Mouse (Mus musculus) forebrain, postnatal 0 days (tissue): ENCODE measurements around the gene Itpr1. TPM values are rescaled to one million over a fixed set of nuclear protein-coding genes. Genes with fewer than 3 reads are reported as not detected.

Experiments
- ATAC-seq: fragments of 200-750 bp; cut with Nextera tagmentation; 2 replicates; pipeline ENCODE4 v1.8.0; 2017; ENCODE audit warnings: mild to moderate bottlenecking, moderate library complexity
- DNase-seq: peaks from one replicate; pipeline ENCODE4 v3.0.0-alpha.2; 2015
- H3K27ac ChIP-seq: fragments of 300-500 bp; sonication (generic); 2 replicates; pipeline ENCODE4 v1.5.1; 2014; ENCODE audit warnings: low read depth, mild to moderate bottlenecking, antibody characterized with exemption, low read length, moderate library complexity, mixed read lengths
- H3K27me3 ChIP-seq: fragments of 300-500 bp; sonication (generic); 2 replicates; pipeline ENCODE4 v1.6.1; 2014; ENCODE audit warnings: mild to moderate bottlenecking, low read length, mixed read lengths; ENCODE audit not compliant: insufficient read depth
- H3K36me3 ChIP-seq: fragments of 300-500 bp; sonication (generic); 2 replicates; pipeline ENCODE4 v1.6.1; 2014; ENCODE audit warnings: mild to moderate bottlenecking, moderate library complexity; ENCODE audit not compliant: insufficient read depth
- H3K4me1 ChIP-seq: fragments of 300-500 bp; sonication (generic); 2 replicates; pipeline ENCODE4 v1.6.1; 2014; ENCODE audit warnings: antibody characterized with exemption; ENCODE audit not compliant: insufficient read depth
- H3K4me2 ChIP-seq: fragments of 300-500 bp; sonication (generic); 2 replicates; pipeline ENCODE4 v1.6.1; 2014; ENCODE audit warnings: low read depth, mild to moderate bottlenecking, moderate library complexity
- H3K4me3 ChIP-seq: fragments of 300-500 bp; sonication (generic); 2 replicates; pipeline ENCODE4 v1.5.1; 2014; ENCODE audit warnings: low read depth, low read length, mixed read lengths
- H3K9ac ChIP-seq: fragments of 300-500 bp; sonication (generic); 2 replicates; pipeline ENCODE4 v1.6.1; 2014; ENCODE audit warnings: mild to moderate bottlenecking
- H3K9me3 ChIP-seq: fragments of 300-500 bp; sonication (generic); 2 replicates; pipeline ENCODE4 v1.6.1; 2016; ENCODE audit warnings: low read length
- CTCF ChIP-seq: sonication (generic); IDR thresholded peaks from 2 replicates; pipeline ENCODE4 v1.5.1; 2016; ENCODE audit warnings: antibody characterized with exemption, control low read depth, low read depth
- WGBS: fragments of 180-500 bp; shearing (Covaris S2); extraction: QIAGEN DNeasy Blood & Tissue Kit; methylation state at CpG from one replicate; pipeline ENCODE4 v1.1.7; 2014; 5-methylcytosine and 5-hydroxymethylcytosine counted together
- microRNA-seq, 2 experiments: library from miRNA; unstranded; fragments of <30 nt; microRNA quantifications; one replicate each; pipeline ENCODE4; 2016
- polyA plus RNA-seq: library from polyadenylated mRNA; unstranded; fragments of >200 nt; fragmentation: Nextera tagmentation; extraction: Ambion mirVana; gene quantifications from 2 replicates; pipeline ENCODE4 v1.2.1, GENCODE M21; 2015
- total RNA-seq: library from RNA; depleted of rRNA; stranded (reverse); fragments of >200 nt; gene quantifications from 2 replicates; pipeline ENCODE4 v1.2.3, GENCODE M21; 2014; rRNA removed

The Itpr1 gene
- total and polyA plus RNA-seq, 2 experiments from 2014 or later: 5.5 to 39.6 TPM

DNA sequence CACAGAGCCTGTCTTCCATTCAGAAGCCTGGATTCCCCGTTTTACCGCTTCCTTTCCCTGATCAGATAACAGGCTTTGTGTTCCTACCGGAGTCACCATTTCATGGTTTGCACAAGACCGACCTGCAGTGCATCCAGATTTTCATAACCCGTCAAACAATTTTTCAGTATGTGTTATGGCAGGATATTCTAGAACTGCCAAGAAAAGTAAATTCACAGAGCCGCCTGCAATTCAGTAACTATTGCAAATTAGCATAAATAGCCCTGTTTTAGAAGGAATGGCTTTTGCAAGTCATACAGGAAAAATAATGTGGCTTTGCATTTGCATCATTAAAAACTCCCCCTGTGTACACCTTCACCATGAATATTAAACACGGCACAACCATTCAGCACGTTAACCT, 379.3 kb downstream of the Itpr1 start:
- Histone ChIP-seq H3K9ac (no peak overlapping the region), H3K4me2 (no peak overlapping the region), H3K9me3 (no peaks in the 10 kb centered on the region), H3K4me1 (no peaks in the 10 kb centered on the region), H3K4me3 (no peak overlapping the region), H3K27me3 (no peaks in the 10 kb centered on the region), H3K27ac (no peak overlapping the region), H3K36me3 (no peaks in the 10 kb centered on the region)
- DNase-seq (no peak), ATAC-seq (peak; percentile 72)
- TF ChIP-seq CTCF: no peak
- 48% methylated on average over 8 of the region's 8 CpGs for WGBS

DNA sequence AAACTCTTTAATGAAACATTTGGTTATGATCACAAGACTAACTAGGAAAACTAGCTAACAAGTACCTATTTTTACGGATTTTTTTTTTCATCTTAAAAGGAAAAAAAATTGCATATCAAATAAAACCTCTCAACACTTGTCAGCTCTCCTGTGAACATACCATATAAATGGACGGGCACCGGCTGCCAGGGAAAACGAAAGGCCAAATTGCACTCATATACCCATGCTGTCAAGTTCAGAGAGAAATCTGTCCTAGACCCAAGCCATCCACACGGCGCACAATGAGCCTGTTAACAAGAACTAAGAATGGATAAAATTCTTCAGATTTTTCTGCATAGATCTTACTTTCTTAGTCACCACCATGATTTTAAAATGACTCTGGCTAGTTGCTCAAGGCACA, 379.7 kb downstream of the Itpr1 start:
- H3K27me3 ChIP-seq: no peaks in the 10 kb centered on the region
- WGBS: 28% methylated on average over 6 of the region's 6 CpGs
- H3K4me2 ChIP-seq: no peak overlapping the region
- DNase-seq (peak; percentile 64), ATAC-seq (peak; percentile 94)
- no peak overlapping the region for H3K9ac ChIP-seq
- no peaks in the 10 kb centered on the region for H3K4me1 ChIP-seq
- no peak overlapping the region for H3K27ac ChIP-seq
- H3K36me3 ChIP-seq: no peaks in the 10 kb centered on the region
- no peak overlapping the region for H3K4me3 ChIP-seq
- H3K9me3 ChIP-seq: no peaks in the 10 kb centered on the region
- TF ChIP-seq CTCF: no peak

DNA sequence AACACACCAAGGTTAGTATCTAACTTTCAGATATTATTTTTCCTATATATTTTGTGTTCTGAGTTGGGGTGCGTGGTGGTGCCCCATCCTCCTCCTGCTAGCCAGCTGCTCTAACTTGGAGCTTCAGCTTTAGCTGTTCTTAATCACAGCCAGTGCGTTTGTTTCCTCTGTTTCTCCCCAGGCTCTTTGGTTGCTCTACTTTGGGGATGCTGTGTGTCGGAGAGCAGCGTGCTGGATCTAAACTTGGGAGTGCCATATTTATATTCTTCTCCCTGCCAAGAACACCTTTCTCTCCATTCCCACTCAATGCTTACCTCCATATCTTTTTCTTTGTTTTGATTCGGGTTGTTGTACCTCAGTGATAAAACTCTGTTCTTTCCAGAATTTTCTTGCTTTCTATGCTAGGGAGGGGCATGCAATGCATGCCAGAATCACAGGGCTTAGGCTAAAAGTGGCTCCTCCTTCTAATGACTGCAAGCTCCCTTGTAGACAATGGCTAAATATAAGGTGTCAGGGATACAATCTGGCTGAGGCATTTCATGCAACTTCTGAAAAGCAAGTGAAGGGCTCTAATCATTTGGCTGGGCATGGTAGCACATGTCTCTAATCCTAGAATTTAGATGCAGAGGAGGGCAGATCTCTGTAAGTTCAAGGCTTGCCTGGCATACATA, 381.4 kb downstream of the Itpr1 start:
- ATAC-seq (no peak), DNase-seq (no peak)
- Histone ChIP-seq H3K36me3 (no peaks in the 10 kb centered on the region), H3K9ac (no peak overlapping the region), H3K4me1 (no peaks in the 10 kb centered on the region), H3K27ac (no peak overlapping the region), H3K9me3 (no peaks in the 10 kb centered on the region), H3K4me2 (no peak overlapping the region), H3K4me3 (no peak overlapping the region), H3K27me3 (no peaks in the 10 kb centered on the region)
- no peak for TF ChIP-seq CTCF
- WGBS: 80% methylated on average over 5 of the region's 5 CpGs

GRCm38 (mm10) chr6:108598691-108599090, 385.8 kb downstream of the Itpr1 start:
- H3K9ac ChIP-seq: no peak overlapping the region
- no peaks in the 10 kb centered on the region for H3K4me1 ChIP-seq
- no peak overlapping the region for H3K4me2 ChIP-seq
- DNase-seq: no peak
- H3K27me3 ChIP-seq: no peaks in the 10 kb centered on the region
- H3K36me3 ChIP-seq: no peaks in the 10 kb centered on the region
- no peaks in the 10 kb centered on the region for H3K9me3 ChIP-seq
- no peak overlapping the region for H3K4me3 ChIP-seq
- WGBS: 91% methylated on average over 4 of the region's 4 CpGs
- no peak for TF ChIP-seq CTCF
- ATAC-seq: no peak
- no peak overlapping the region for H3K27ac ChIP-seq

DNA sequence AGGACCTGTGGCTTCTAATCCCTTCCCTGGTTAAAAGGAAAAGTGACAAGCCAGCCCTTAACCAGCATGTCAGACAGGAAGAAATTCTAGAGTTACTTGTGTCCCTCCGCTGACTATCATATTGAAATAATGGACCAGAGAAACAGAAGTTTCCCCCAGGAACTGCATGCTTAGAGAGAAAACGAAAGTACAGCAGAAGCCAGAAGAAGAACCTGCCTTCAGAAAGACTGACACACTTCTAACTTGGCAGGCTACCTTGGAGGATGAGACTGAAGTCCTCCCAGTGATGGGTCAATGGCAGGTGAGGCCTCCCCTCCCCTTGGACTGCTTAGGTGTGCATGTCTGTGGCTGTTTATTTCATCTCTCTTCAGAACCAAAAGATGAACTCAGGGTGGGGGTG, 386.4 kb downstream of the Itpr1 start:
- DNase-seq (no peak), ATAC-seq (no peak)
- Histone ChIP-seq H3K27ac (no peak overlapping the region), H3K36me3 (no peaks in the 10 kb centered on the region), H3K9ac (no peak overlapping the region), H3K4me3 (no peak overlapping the region), H3K4me2 (no peak overlapping the region), H3K27me3 (no peaks in the 10 kb centered on the region), H3K4me1 (no peaks in the 10 kb centered on the region), H3K9me3 (no peaks in the 10 kb centered on the region)
- no peak for TF ChIP-seq CTCF
- WGBS: 90% methylated on average over 2 of the region's 2 CpGs

Small RNAs within 50 kb of the gene (microRNA-seq; reads per million reads assigned to microRNA genes)
- gene Mir7661: 0 to 0.77 reads per million in 2 experiments

Other genes starting within 250 kb of the Itpr1 start
- 3.8 and 6.9 TPM in 2 replicates for gene Setmar, start 148.1 kb upstream of the Itpr1 start, total RNA-seq
- gene Setmar, start 148.1 kb upstream of the Itpr1 start, polyA plus RNA-seq: 2.4 and 3.3 TPM in 2 replicates
- 15.7 and 18.3 TPM in 2 replicates for gene Sumf1, start 27.5 kb upstream of the Itpr1 start, total RNA-seq
- gene Sumf1, start 27.5 kb upstream of the Itpr1 start, polyA plus RNA-seq: 7.7 and 11.6 TPM in 2 replicates